Mouse (Mus musculus): ENCODE measurements around the gene Smarcc1. TPM values are rescaled to one million over a fixed set of nuclear protein-coding genes. Genes with fewer than 3 reads are reported as not detected.
A peak's percentile ranks its signal among the peaks of the same experiment; 100 is the strongest.
"Not testable (repeated sequence)": the region's sequence is repeated elsewhere in the genome, so short reads cannot be mapped to it uniquely, and the experiment has no call there.

The Smarcc1 gene
- 208 and 220 TPM in 2 replicates for polyA plus RNA-seq (2011; ENCODE audit: insufficient read depth, insufficient read length, low read depth, missing spikeins)

DNA sequence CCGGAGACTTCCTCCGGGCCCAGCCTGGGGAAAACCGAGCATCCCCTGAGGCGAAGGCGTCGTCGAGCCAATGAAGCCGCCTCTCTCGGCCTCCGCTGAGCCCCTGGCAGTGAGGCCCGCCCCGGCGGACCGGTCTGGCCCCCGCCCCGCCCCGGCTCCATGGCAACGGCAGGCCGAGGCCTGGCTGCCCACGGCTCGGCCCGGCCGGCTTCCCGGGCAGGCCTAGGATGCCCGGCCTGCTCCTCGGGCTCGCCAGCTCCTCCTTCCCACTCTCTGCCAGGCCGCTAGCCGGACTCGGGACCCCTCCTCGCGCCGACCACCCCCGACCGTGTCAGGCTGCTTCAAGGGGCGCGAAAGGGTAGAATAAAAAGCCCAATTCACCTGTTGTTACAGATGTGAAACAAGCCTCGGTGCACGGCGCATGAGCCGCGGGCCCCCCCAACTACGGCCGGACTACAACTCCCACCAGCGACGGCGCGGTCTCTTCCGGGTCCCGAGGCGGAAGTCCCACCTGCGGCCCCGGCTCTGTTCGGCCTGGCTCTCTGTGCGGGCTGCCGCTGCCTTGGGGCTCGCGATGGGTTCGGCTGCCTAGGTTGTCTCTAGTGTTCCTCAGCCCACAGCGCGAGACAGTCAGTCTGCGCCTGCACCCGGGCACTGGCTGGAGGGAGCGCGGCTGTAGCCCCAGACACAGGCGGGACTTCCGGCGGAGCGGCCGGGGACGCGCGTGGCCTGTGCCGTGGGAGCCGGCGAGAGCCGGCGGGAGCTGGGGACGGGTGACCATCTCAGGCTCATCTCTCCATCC, at the start of gene Smarcc1:
TSS of gene Smarcc1 (plus strand) at position 732 of the 802 bp plus-strand sequence.
- Histone ChIP-seq H3K4me1 (ENCODE audit: control insufficient read depth, insufficient read depth, low read length) (no peaks in the 10 kb centered on the region), H3K27me3 (ENCODE audit: control insufficient read depth, insufficient read depth, low read length, poor library complexity, severe bottlenecking) (no peaks in the 10 kb centered on the region), H3K4me3 (ENCODE audit: low read depth, low read length) (peak within 1 kb of the TSS; percentile 97), H3K27ac (ENCODE audit: insufficient read depth, low read length) (peak within 1 kb of the TSS; percentile 77), H3K9me3 (replicated peaks; ENCODE audit: control insufficient read depth, insufficient read depth, low read length, poor library complexity, severe bottlenecking) (no peaks in the 10 kb centered on the region), H3K36me3 (ENCODE audit: control insufficient read depth, insufficient read depth, low read length, poor library complexity, severe bottlenecking) (peaks cover 19% of the 10 kb centered on the region), H3K9ac (ENCODE audit: low read depth, poor library complexity, severe bottlenecking) (peak within 1 kb of the TSS; percentile 82)
- TF ChIP-seq POLR2A (IDR thresholded peaks at IDR 0.05; ENCODE audit: insufficient read depth, low read length) (peak; percentile 46), CTCF (IDR thresholded peaks at IDR 0.05; ENCODE audit: low read depth, low read length) (no peak)

DNA sequence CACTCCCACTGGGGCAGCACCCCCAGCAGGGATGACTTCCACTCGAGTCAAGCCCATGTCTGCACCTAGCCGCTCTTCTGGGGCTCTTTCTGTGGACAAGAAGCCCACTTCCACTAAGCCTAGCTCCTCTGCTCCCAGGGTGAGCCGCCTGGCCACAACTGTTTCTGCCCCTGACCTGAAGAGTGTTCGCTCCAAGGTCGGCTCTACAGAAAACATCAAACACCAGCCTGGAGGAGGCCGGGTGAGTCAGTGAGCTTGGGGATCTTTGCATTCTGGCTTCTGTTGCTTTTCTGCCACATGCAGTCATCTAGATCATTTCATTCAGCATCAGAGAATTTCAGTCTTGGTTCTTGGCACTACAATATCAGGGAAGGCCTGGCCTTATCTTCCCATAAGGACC, 48.8 kb upstream of the Smarcc1 start:
- no peaks in the 10 kb centered on the region for H3K4me1 ChIP-seq (ENCODE audit: control insufficient read depth, insufficient read depth, low read length)
- TF ChIP-seq CTCF (IDR thresholded peaks at IDR 0.05; ENCODE audit: low read depth, low read length) (no peak), EP300 (IDR thresholded peaks at IDR 0.05; ENCODE audit: insufficient read depth, low read depth, low read length) (no peak), POLR2A (IDR thresholded peaks at IDR 0.05; ENCODE audit: insufficient read depth, low read length) (no peak)
- H3K27me3 ChIP-seq (ENCODE audit: control insufficient read depth, insufficient read depth, low read length, poor library complexity, severe bottlenecking), result no peaks in the 10 kb centered on the region
- H3K36me3 ChIP-seq (ENCODE audit: control insufficient read depth, insufficient read depth, low read length, poor library complexity, severe bottlenecking), result peaks cover 36% of the 10 kb centered on the region
- no peaks in the 10 kb centered on the region for H3K9me3 ChIP-seq (replicated peaks; ENCODE audit: control insufficient read depth, insufficient read depth, low read length, poor library complexity, severe bottlenecking)
- H3K9ac ChIP-seq (ENCODE audit: low read depth, poor library complexity, severe bottlenecking), result no peak overlapping the region
- no peak overlapping the region for H3K4me3 ChIP-seq (ENCODE audit: low read depth, low read length)
- H3K27ac ChIP-seq (ENCODE audit: insufficient read depth, low read length), result no peak overlapping the region

DNA sequence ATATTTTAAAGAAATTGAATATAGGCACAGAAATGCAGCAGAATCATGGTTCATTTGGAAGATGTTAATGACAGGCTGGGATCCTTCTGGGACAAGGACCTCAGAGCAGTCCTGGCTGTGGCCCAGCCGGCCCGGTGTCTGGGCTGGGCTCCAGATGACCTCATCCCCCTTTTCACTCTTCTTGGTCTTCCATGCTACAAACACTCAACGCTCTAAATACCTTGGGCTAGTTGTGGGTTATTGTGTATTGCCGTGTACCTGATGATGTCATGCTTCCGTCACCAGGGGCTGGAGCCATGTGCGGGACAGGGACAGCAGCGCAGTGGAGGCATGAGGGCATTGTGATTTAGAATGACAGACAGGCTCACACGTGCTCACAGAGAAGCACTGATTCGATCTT, 47.1 kb upstream of the Smarcc1 start:
- no peaks in the 10 kb centered on the region for H3K4me1 ChIP-seq (ENCODE audit: control insufficient read depth, insufficient read depth, low read length)
- peaks cover 33% of the 10 kb centered on the region for H3K36me3 ChIP-seq (ENCODE audit: control insufficient read depth, insufficient read depth, low read length, poor library complexity, severe bottlenecking)
- H3K9ac ChIP-seq (ENCODE audit: low read depth, poor library complexity, severe bottlenecking), result no peak overlapping the region
- H3K4me3 ChIP-seq (ENCODE audit: low read depth, low read length), result no peak overlapping the region
- no peaks in the 10 kb centered on the region for H3K9me3 ChIP-seq (replicated peaks; ENCODE audit: control insufficient read depth, insufficient read depth, low read length, poor library complexity, severe bottlenecking)
- TF ChIP-seq CTCF (IDR thresholded peaks at IDR 0.05; ENCODE audit: low read depth, low read length), result no peak
- TF ChIP-seq EP300 (IDR thresholded peaks at IDR 0.05; ENCODE audit: insufficient read depth, low read depth, low read length), result no peak
- TF ChIP-seq POLR2A (IDR thresholded peaks at IDR 0.05; ENCODE audit: insufficient read depth, low read length), result no peak
- H3K27ac ChIP-seq (ENCODE audit: insufficient read depth, low read length), result no peak overlapping the region
- no peaks in the 10 kb centered on the region for H3K27me3 ChIP-seq (ENCODE audit: control insufficient read depth, insufficient read depth, low read length, poor library complexity, severe bottlenecking)

DNA sequence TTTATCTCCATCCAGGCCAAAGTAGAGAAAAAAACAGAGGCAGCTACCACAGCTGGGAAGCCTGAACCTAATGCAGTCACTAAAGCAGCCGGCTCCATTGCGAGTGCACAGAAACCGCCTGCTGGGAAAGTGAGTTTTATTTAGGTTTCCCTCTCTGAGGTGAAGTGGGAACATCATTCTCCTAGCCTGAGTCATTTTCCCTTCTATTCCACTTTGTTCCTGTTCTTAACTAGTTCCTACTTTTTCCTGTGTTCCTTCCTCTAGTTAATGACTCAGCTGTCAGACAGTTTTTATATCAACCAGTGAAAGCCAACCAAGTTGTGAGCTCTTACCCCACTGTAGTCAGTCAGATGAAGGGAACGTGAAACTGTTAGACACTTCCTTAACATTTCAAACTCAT, 46.5 kb upstream of the Smarcc1 start:
- no peaks in the 10 kb centered on the region for H3K27me3 ChIP-seq (ENCODE audit: control insufficient read depth, insufficient read depth, low read length, poor library complexity, severe bottlenecking)
- H3K27ac ChIP-seq (ENCODE audit: insufficient read depth, low read length), result no peak overlapping the region
- peaks cover 31% of the 10 kb centered on the region for H3K36me3 ChIP-seq (ENCODE audit: control insufficient read depth, insufficient read depth, low read length, poor library complexity, severe bottlenecking)
- H3K4me1 ChIP-seq (ENCODE audit: control insufficient read depth, insufficient read depth, low read length), result no peaks in the 10 kb centered on the region
- no peak overlapping the region for H3K9ac ChIP-seq (ENCODE audit: low read depth, poor library complexity, severe bottlenecking)
- H3K9me3 ChIP-seq (replicated peaks; ENCODE audit: control insufficient read depth, insufficient read depth, low read length, poor library complexity, severe bottlenecking), result no peaks in the 10 kb centered on the region
- no peak for TF ChIP-seq POLR2A (IDR thresholded peaks at IDR 0.05; ENCODE audit: insufficient read depth, low read length)
- TF ChIP-seq CTCF (IDR thresholded peaks at IDR 0.05; ENCODE audit: low read depth, low read length), result no peak
- TF ChIP-seq EP300 (IDR thresholded peaks at IDR 0.05; ENCODE audit: insufficient read depth, low read depth, low read length), result no peak
- H3K4me3 ChIP-seq (ENCODE audit: low read depth, low read length), result no peak overlapping the region

DNA sequence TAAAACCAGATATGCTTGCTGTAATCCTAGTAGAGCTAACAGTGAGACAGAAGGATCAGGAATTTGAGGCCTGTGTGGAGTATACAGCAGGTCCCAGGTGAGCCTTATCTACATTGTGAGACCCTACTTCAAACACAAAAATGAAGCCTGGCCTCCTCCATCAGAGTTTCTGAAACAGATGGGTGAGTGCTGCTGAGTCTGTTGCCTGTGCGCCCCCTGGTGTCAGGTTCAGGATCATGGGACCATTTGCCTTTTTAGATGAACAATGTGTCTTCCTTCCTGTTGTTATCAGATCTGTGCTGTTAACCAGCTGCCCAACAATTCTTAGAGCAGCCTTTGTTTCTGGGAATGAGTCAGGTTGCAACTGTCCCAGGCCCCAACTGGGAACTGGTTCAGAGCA, 45.7 kb upstream of the Smarcc1 start:
- peaks cover 30% of the 10 kb centered on the region for H3K36me3 ChIP-seq (ENCODE audit: control insufficient read depth, insufficient read depth, low read length, poor library complexity, severe bottlenecking)
- H3K9ac ChIP-seq (ENCODE audit: low read depth, poor library complexity, severe bottlenecking), result no peak overlapping the region
- no peaks in the 10 kb centered on the region for H3K4me1 ChIP-seq (ENCODE audit: control insufficient read depth, insufficient read depth, low read length)
- no peaks in the 10 kb centered on the region for H3K9me3 ChIP-seq (replicated peaks; ENCODE audit: control insufficient read depth, insufficient read depth, low read length, poor library complexity, severe bottlenecking)
- H3K27ac ChIP-seq (ENCODE audit: insufficient read depth, low read length), result no peak overlapping the region
- H3K27me3 ChIP-seq (ENCODE audit: control insufficient read depth, insufficient read depth, low read length, poor library complexity, severe bottlenecking), result no peaks in the 10 kb centered on the region
- no peak overlapping the region for H3K4me3 ChIP-seq (ENCODE audit: low read depth, low read length)
- TF ChIP-seq CTCF (IDR thresholded peaks at IDR 0.05; ENCODE audit: low read depth, low read length) (peak; percentile 90), POLR2A (IDR thresholded peaks at IDR 0.05; ENCODE audit: insufficient read depth, low read length) (no peak)

DNA sequence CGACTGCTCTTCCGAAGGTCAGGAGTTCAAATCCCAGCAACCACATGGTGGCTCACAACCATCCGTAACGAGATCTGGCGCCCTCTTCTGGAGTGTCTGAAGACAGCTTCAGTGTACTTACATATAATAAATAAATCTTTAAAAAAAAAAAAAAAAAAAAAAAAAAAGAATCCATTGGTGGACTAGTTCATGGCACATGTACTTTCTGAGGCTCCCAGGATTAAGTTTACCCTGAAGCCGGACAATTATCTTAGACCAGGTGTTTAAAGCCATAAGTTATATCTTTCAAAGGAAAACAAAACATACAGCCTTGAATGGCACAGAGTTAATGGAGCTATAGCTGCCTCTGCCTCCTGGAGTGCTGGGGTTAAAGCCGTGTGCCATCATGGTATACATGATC, 41.0 kb upstream of the Smarcc1 start:
- peaks cover 20% of the 10 kb centered on the region for H3K36me3 ChIP-seq (ENCODE audit: control insufficient read depth, insufficient read depth, low read length, poor library complexity, severe bottlenecking)
- not testable (repeated sequence) for H3K9me3 ChIP-seq (replicated peaks; ENCODE audit: control insufficient read depth, insufficient read depth, low read length, poor library complexity, severe bottlenecking); H3K27ac ChIP-seq (ENCODE audit: insufficient read depth, low read length); H3K27me3 ChIP-seq (ENCODE audit: control insufficient read depth, insufficient read depth, low read length, poor library complexity, severe bottlenecking); H3K9ac ChIP-seq (ENCODE audit: low read depth, poor library complexity, severe bottlenecking); H3K4me3 ChIP-seq (ENCODE audit: low read depth, low read length); H3K4me1 ChIP-seq (ENCODE audit: control insufficient read depth, insufficient read depth, low read length)
